Mouse (Mus musculus) CH12.LX (cell line): ENCODE data around the gene Grb2.

Source experiments
- CTCF ChIP-seq, 2 experiments: IDR thresholded peaks in 1 of 2; conservative IDR thresholded peaks in 1 of 2; 2 replicates each; pipeline ENCODE4 v1.5.1; 2011 to 2012; ENCODE audit warnings: low read depth in 2 of 2, low read length in 2 of 2, improper control_type of control experiment in 1 of 2, inconsistent platforms in 1 of 2, mild to moderate bottlenecking in 1 of 2, moderate library complexity in 1 of 2
- POLR2A ChIP-seq: IDR thresholded peaks from 2 replicates; pipeline ENCODE4 v1.6.1; 2011; ENCODE audit warnings: low read depth, mild to moderate bottlenecking, improper control_type of control experiment, low read length
- SIN3A ChIP-seq: IDR thresholded peaks from 2 replicates; pipeline ENCODE4 v1.6.1; 2012; ENCODE audit warnings: low read length, improper control_type of control experiment, inconsistent platforms
- SMC3 ChIP-seq: IDR thresholded peaks from 2 replicates; pipeline ENCODE4 v1.6.1; 2011; ENCODE audit warnings: low read depth, low read length, improper control_type of control experiment
- ZMIZ1 ChIP-seq: IDR thresholded peaks from 2 replicates; pipeline ENCODE4 v1.6.1; 2012; ENCODE audit warnings: low read depth, mild to moderate bottlenecking, inconsistent platforms, low read length, improper control_type of control experiment

DNA sequence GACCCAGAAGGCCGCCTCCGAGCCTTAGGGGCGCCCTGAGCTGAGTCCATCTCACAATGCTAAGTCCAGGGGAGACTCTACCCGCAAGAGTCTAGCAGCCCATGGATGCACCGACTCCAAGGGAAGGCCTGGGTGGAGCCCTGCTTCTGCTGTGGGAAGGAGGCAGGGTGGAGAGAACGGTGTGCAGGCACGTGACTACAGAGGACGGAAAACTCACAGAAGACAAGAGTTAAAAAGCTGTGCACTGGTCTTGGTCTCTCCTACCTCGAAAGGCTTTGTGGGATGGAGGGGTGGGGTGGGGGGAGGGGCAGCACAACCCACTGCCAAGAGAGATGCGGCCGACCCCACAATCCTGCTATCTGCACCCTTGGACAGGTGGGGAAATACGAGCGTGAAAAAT lies 64.1 kb downstream of the Grb2 start:
- TF ChIP-seq SMC3 (no peak), SIN3A (no peak), CTCF (conservative IDR thresholded peaks at IDR 0.05 in 1 of 2, IDR thresholded peaks at IDR 0.05 in 1 of 2; ENCODE audit: low read depth in 2 of 2, low read length in 2 of 2) (no peak), POLR2A (no peak), ZMIZ1 (no peak)
